Comparison of ENCODE assay signal across 8 mouse cellular contexts in genomic region chr1:121601084-121601483, GRCm38 (mm10). TPM values are rescaled to one million over a fixed set of nuclear protein-coding genes. Genes with fewer than 3 reads are reported as not detected.
A peak's percentile ranks its signal among the peaks of the same experiment; 100 is the strongest.
DNase-seq lines count a peak whose midpoint lies in the region; ATAC-seq lines count a peak whose summit lies in the region.

No protein-coding gene starts in this region.

- H3K36me3 ChIP-seq in neural tube, embryonic 15.5 days, result no peaks in the 10 kb centered on the region
- no peaks in the 10 kb centered on the region for H3K36me3 ChIP-seq in neural tube, embryonic 14.5 days (ENCODE audit: control insufficient read depth, insufficient read depth, low read length)

- no peak overlapping the region for H3K4me2 ChIP-seq in neural tube, embryonic 15.5 days
- H3K4me2 ChIP-seq in neural tube, embryonic 14.5 days (ENCODE audit: low read depth, low read length), result no peak overlapping the region

- H3K4me1 ChIP-seq in neural tube, embryonic 15.5 days, result peaks cover 3% of the 10 kb centered on the region; the same call in 1 of the 2 replicates
- no peaks in the 10 kb centered on the region for H3K4me1 ChIP-seq in neural tube, embryonic 14.5 days (ENCODE audit: control insufficient read depth, insufficient read depth, low read length)

- H3K9ac ChIP-seq in neural tube, embryonic 15.5 days (replicated peaks), result no peak overlapping the region
- no peak overlapping the region for H3K9ac ChIP-seq in neural tube, embryonic 14.5 days (replicated peaks; ENCODE audit: low read depth, low read length)

- no peak overlapping the region for H3K27ac ChIP-seq in neural tube, embryonic 15.5 days (replicated peaks)
- no peak overlapping the region for H3K27ac ChIP-seq in neural tube, embryonic 14.5 days (ENCODE audit: low read depth, low read length)

- no peak for DNase-seq in frontal cortex, postnatal 10 days (ENCODE audit: low spot score in 2 of 2)
- peak; percentile 31 for DNase-seq in neural tube, embryonic 10.5 days (ENCODE audit: extremely low spot score, low spot score)
- DNase-seq in embryo, embryonic 10 days (ENCODE audit: low spot score), result peak; percentile 79
- no peak for DNase-seq in lung, postnatal 10 days
- no peak for DNase-seq in adrenal gland, adult 8-10 months

- 35% methylated on average over 1 of the region's 1 CpGs for WGBS in neural tube, embryonic 15.5 days
- 35% methylated on average over 1 of the region's 1 CpGs for WGBS in neural tube, embryonic 14.5 days

- no peaks in the 10 kb centered on the region for H3K27me3 ChIP-seq in neural tube, embryonic 15.5 days (replicated peaks)
- H3K27me3 ChIP-seq in neural tube, embryonic 14.5 days (ENCODE audit: control insufficient read depth, insufficient read depth, low read length), result no peaks in the 10 kb centered on the region

- no peak overlapping the region for H3K4me3 ChIP-seq in neural tube, embryonic 15.5 days (replicated peaks)
- no peak overlapping the region for H3K4me3 ChIP-seq in neural tube, embryonic 14.5 days (ENCODE audit: low read depth, low read length)

- no peaks in the 10 kb centered on the region for H3K9me3 ChIP-seq in neural tube, embryonic 15.5 days (replicated peaks)
- no peaks in the 10 kb centered on the region for H3K9me3 ChIP-seq in neural tube, embryonic 14.5 days (ENCODE audit: control insufficient read depth, low read length)

- peak; percentile 64; the same call in 1 of the 2 replicates for ATAC-seq in frontal cortex, adult (ENCODE audit: low TSS enrichment)
- no peak for ATAC-seq in neural tube, embryonic 15.5 days (ENCODE audit: low FRiP score)
- ATAC-seq in neural tube, embryonic 14.5 days (ENCODE audit: low read depth), result 0 out of 2 replicates have a peak, but pooled peaks have one; percentile 52

RNA-seq across cellular contexts. Expression of gene Ddx18, which starts 33.3 kb away (rescaled TPM):
- 33.1 and 37.4 TPM in 2 replicates for polyA plus RNA-seq in neural tube, embryonic 15.5 days (2015; fragmentation: Nextera tagmentation; extraction: Ambion mirVana)
- polyA plus RNA-seq in neural tube, embryonic 14.5 days (2014; fragmentation: Nextera tagmentation; extraction: Ambion mirVana), result 37.1 and 39.4 TPM in 2 replicates
- 10 to 100 TPM; 43.5 to 51.2 (median 47.0) TPM for total RNA-seq in adrenal gland, adult 8-10 months (2022)

Comparison
In these comparisons a context has a peak if more than half of its experiments do, and no peak if none do; other contexts are left out.
1. DNase-seq: peak in neural tube, embryonic 10.5 days (single experiment) and embryo, embryonic 10 days (single experiment); none in frontal cortex, postnatal 10 days (0 of 2), lung, postnatal 10 days (single experiment) and adrenal gland, adult 8-10 months (single experiment).